Mouse (Mus musculus): ENCODE data around the gene Vps35. TPM values are rescaled to one million over a fixed set of nuclear protein-coding genes. Genes with fewer than 3 reads are reported as not detected.

The Vps35 gene
- polyA plus RNA-seq, 1 experiment from 2014 or later: 127 TPM

GRCm38 (mm10) chr8:85308564-85308963 lies 9.0 kb upstream of the Vps35 start:
- no peak overlapping the region for H3K4me3 ChIP-seq
- 89% methylated on average over 2 of the region's 2 CpGs for WGBS
- H3K4me1 ChIP-seq: no peaks in the 10 kb centered on the region
- H3K36me3 ChIP-seq: peaks cover 50% of the 10 kb centered on the region
- no peak overlapping the region for H3K9ac ChIP-seq
- no peak overlapping the region for H3K27ac ChIP-seq
- no peaks in the 10 kb centered on the region for H3K9me3 ChIP-seq
- no peak for ATAC-seq (ENCODE audit: insufficient number of reproducible peaks, insufficient read depth, low FRiP score, low TSS enrichment, low read depth)
- no peaks in the 10 kb centered on the region for H3K27me3 ChIP-seq
- H3K4me2 ChIP-seq: no peak overlapping the region

- Histone ChIP-seq H3K36me3 (peaks cover 54% of the 10 kb centered on the region), H3K27me3 (no peaks in the 10 kb centered on the region), H3K4me2 (no peak overlapping the region), H3K4me1 (peaks cover 14% of the 10 kb centered on the region), H3K27ac (no peak overlapping the region), H3K9me3 (no peaks in the 10 kb centered on the region), H3K4me3 (no peak overlapping the region), H3K9ac (no peak overlapping the region)
- no peak for ATAC-seq (ENCODE audit: insufficient number of reproducible peaks, insufficient read depth, low FRiP score, low TSS enrichment, low read depth)
- 87% methylated on average over 5 of the region's 5 CpGs for WGBS
Measured at GRCm38 (mm10) chr8:85303531-85303930, 3.9 kb upstream of the Vps35 start.

DNA sequence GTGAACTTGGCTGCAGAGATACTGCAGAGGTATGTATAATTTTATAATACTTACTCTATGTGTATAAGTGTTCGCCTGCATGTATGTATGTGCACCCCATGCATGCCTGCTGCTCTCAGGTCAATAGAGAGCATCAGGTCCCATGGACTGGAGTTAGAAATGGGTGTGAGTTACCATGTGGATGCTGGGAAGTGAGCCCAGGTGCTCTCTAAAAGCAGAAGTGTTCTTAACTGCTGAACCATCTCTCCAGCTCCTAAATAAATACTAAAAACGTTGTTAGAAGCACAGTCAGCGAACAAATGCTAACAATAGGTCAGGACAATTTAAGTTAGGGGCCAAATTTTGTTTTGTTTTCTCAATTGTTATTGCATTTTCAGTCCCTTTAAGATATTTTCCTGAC lies 3.3 kb upstream of the Vps35 start:
- no peak for ATAC-seq (ENCODE audit: insufficient number of reproducible peaks, insufficient read depth, low FRiP score, low TSS enrichment, low read depth)
- Histone ChIP-seq H3K4me3 (no peak overlapping the region), H3K36me3 (peaks cover 48% of the 10 kb centered on the region), H3K4me1 (peaks cover 20% of the 10 kb centered on the region), H3K4me2 (no peak overlapping the region), H3K27ac (no peak overlapping the region), H3K9me3 (no peaks in the 10 kb centered on the region), H3K9ac (no peak overlapping the region), H3K27me3 (no peaks in the 10 kb centered on the region)
- WGBS: 92% methylated on average over 3 of the region's 3 CpGs

DNA sequence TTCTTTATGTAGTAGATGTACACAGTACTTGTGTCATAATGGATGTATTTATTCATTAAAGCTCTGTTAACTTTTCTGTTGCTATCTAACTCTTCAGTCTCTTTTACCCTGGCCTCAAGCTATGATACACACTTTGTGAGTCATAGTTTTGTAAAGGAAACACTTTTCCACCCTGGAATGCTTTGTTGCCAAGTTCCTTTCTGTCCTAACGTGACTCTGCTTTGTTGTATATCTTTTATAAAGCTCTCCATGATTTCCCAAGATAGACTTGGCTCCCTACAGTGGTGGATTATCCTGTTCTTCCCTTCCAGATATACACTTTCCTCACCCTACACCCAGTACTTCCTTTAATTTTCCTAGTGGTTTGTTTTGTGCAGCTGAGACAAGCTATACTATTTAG lies 2.3 kb upstream of the Vps35 start:
- no peak for ATAC-seq (ENCODE audit: insufficient number of reproducible peaks, insufficient read depth, low FRiP score, low TSS enrichment, low read depth)
- H3K4me2 ChIP-seq: no peak overlapping the region
- H3K27ac ChIP-seq: no peak overlapping the region
- H3K36me3 ChIP-seq: peaks cover 41% of the 10 kb centered on the region
- H3K27me3 ChIP-seq: no peaks in the 10 kb centered on the region
- H3K9ac ChIP-seq: no peak overlapping the region
- no peaks in the 10 kb centered on the region for H3K9me3 ChIP-seq
- H3K4me3 ChIP-seq: no peak overlapping the region
- H3K4me1 ChIP-seq: peaks cover 25% of the 10 kb centered on the region
- WGBS: 61% methylated on average over 1 of the region's 1 CpGs

- Histone ChIP-seq H3K27me3 (no peaks in the 10 kb centered on the region), H3K9ac (peak overlapping the region; percentile 96), H3K27ac (peak overlapping the region; percentile 97), H3K4me2 (peak overlapping the region; percentile 85), H3K4me1 (peaks cover 25% of the 10 kb centered on the region), H3K9me3 (no peaks in the 10 kb centered on the region), H3K36me3 (peaks cover 22% of the 10 kb centered on the region), H3K4me3 (peak overlapping the region; percentile 94)
- ATAC-seq (ENCODE audit: insufficient number of reproducible peaks, insufficient read depth, low FRiP score, low TSS enrichment, low read depth): 0 out of 2 replicates have a peak, but pooled peaks have one; percentile 28
- under 1% methylated on average over 52 of the region's 53 CpGs for WGBS
Measured at GRCm38 (mm10) chr8:85298600-85299433, 785 bp downstream of the Vps35 start.

GRCm38 (mm10) chr8:85286846-85287245 lies 12.8 kb downstream of the Vps35 start:
- Histone ChIP-seq H3K9ac (no peak overlapping the region), H3K9me3 (no peaks in the 10 kb centered on the region), H3K4me1 (no peaks in the 10 kb centered on the region), H3K36me3 (peaks cover 66% of the 10 kb centered on the region), H3K4me3 (no peak overlapping the region), H3K27me3 (no peaks in the 10 kb centered on the region), H3K27ac (no peak overlapping the region), H3K4me2 (no peak overlapping the region)
- 92% methylated on average over 1 of the region's 1 CpGs for WGBS
- ATAC-seq (ENCODE audit: insufficient number of reproducible peaks, insufficient read depth, low FRiP score, low TSS enrichment, low read depth): no peak

DNA sequence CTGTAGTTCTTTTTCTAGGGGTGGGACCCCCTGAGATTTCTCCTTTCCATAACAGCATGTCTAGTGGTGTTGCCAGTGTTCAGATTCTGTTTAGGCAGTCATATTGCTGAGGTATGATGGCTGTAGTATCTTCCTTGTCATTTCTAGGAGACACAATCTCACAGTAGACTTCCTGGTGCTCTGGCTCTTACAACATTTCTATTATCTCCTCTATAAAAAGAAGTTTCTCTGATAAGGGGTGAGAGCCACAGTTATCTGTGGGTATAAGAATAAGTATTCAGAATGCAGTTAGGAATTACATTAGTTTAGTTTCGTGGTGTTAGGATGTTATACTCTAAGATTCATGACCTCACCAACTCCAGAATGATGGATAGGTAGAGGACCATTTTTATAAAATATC lies 72.3 kb downstream of the Vps35 start:
- Histone ChIP-seq H3K27ac (no peak overlapping the region), H3K4me3 (no peak overlapping the region), H3K9me3 (no peaks in the 10 kb centered on the region), H3K36me3 (no peaks in the 10 kb centered on the region), H3K9ac (no peak overlapping the region), H3K4me1 (no peaks in the 10 kb centered on the region), H3K4me2 (no peak overlapping the region), H3K27me3 (no peaks in the 10 kb centered on the region)
- no peak for ATAC-seq (ENCODE audit: insufficient number of reproducible peaks, insufficient read depth, low FRiP score, low TSS enrichment, low read depth)
- WGBS: 68% methylated on average over 1 of the region's 1 CpGs

DNA sequence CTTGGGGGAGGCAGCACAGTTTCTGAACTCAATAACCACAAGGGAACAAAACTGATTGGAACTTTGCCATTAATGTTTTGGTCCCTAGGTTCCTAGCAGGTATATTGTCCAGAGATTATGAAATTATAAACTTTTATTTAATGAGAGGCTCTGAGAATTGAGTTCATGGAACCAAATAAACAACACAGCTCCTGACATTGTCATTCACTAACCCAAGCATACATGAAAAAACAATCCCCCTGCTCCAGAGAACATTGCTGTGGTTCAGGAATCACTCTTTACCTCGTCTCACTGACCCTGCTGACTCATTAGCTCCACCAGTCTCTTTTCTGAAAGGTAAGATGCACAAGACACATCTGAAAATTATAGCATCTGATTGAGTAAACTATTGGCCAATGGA lies 73.9 kb downstream of the Vps35 start, which contains the start of gene Olfr371:
Olfr371 (plus strand) TSS at position 301 of the 400 bp plus-strand sequence.
- Histone ChIP-seq H3K4me2 (no peak within 1 kb of the TSS), H3K4me1 (no peaks in the 10 kb centered on the region), H3K27ac (no peak within 1 kb of the TSS), H3K9me3 (no peaks in the 10 kb centered on the region), H3K9ac (no peak within 1 kb of the TSS), H3K4me3 (no peak within 1 kb of the TSS), H3K36me3 (no peaks in the 10 kb centered on the region), H3K27me3 (no peaks in the 10 kb centered on the region)
- ATAC-seq (ENCODE audit: insufficient number of reproducible peaks, insufficient read depth, low FRiP score, low TSS enrichment, low read depth): no peak
- 35% methylated on average over 1 of the region's 1 CpGs for WGBS

GRCm38 (mm10) chr8:85220992-85221391 lies 78.6 kb downstream of the Vps35 start:
- no peak overlapping the region for H3K4me3 ChIP-seq
- H3K27me3 ChIP-seq: no peaks in the 10 kb centered on the region
- H3K9ac ChIP-seq: no peak overlapping the region
- no peaks in the 10 kb centered on the region for H3K4me1 ChIP-seq
- H3K9me3 ChIP-seq: no peaks in the 10 kb centered on the region
- WGBS: 41% methylated on average over 6 of the region's 6 CpGs
- no peak overlapping the region for H3K27ac ChIP-seq
- no peak for ATAC-seq (ENCODE audit: insufficient number of reproducible peaks, insufficient read depth, low FRiP score, low TSS enrichment, low read depth)
- H3K4me2 ChIP-seq: no peak overlapping the region
- H3K36me3 ChIP-seq: no peaks in the 10 kb centered on the region

GRCm38 (mm10) chr8:85220220-85220619 lies 79.4 kb downstream of the Vps35 start:
- WGBS: 82% methylated on average over 4 of the region's 4 CpGs
- Histone ChIP-seq H3K4me1 (no peaks in the 10 kb centered on the region), H3K4me3 (no peak overlapping the region), H3K27me3 (no peaks in the 10 kb centered on the region), H3K4me2 (no peak overlapping the region), H3K9me3 (no peaks in the 10 kb centered on the region), H3K36me3 (no peaks in the 10 kb centered on the region), H3K27ac (no peak overlapping the region), H3K9ac (no peak overlapping the region)
- no peak for ATAC-seq (ENCODE audit: insufficient number of reproducible peaks, insufficient read depth, low FRiP score, low TSS enrichment, low read depth)

All from embryonic facial prominence, embryonic 13.5 days (tissue).